Mouse (Mus musculus) activated CD4-positive, CD25-positive, alpha-beta regulatory T cell, adult 4 months (primary cell): ENCODE measurements around the gene 9530077C05Rik. TPM values are rescaled to one million over a fixed set of nuclear protein-coding genes. Genes with fewer than 3 reads are reported as not detected.

Experiments used
- ATAC-seq: one replicate; pipeline ENCODE4 v1.8.0; 2017
- polyA plus RNA-seq, 2 experiments: library from polyadenylated mRNA; unstranded; fragments of 100-300 nt; shearing (Covaris generic); gene quantifications; one replicate each; pipeline ENCODE4 v1.2.1; 2017

9530077C05Rik gene
- polyA plus RNA-seq, 2 experiments from 2014 or later = 1.7 to 2.2 TPM

GRCm38 (mm10) chr9:22461946-22462345 is 50.6 kb downstream of the 9530077C05Rik start:
- ATAC-seq = no peak

- no peak for ATAC-seq
Measured at GRCm38 (mm10) chr9:22466212-22466611, 54.9 kb downstream of the 9530077C05Rik start.

- ATAC-seq = peak; percentile 47
Measured at GRCm38 (mm10) chr9:22467371-22468169, 56.3 kb downstream of the 9530077C05Rik start.

GRCm38 (mm10) chr9:22468170-22468898 is 57.0 kb downstream of the 9530077C05Rik start:
- peak; percentile 77 for ATAC-seq

GRCm38 (mm10) chr9:22468899-22469259 is 57.6 kb downstream of the 9530077C05Rik start:
- ATAC-seq = no peak

DNA sequence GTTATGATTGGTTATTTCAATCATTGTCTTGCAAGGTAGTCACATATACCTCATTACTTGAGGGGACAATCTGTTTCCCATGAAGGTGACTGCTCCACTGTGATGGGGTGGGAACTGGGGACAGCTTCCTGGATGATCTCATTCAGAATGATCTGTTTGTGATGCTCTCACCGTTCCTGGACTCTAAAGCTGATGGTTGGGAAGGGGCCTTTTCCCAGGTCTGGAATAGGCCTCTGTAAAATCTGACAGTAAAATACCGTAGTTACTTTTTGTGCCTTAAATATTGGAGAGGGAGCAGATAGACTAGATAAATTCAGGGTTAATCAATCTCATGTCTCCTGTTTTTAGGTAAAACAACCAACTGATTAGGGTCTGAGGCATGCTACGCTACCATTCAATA is 58.3 kb downstream of the 9530077C05Rik start, which contains the start of gene Rp9:
Gene Rp9, minus strand, starts transcription at position 101 of the 400 bp plus-strand sequence.
- ATAC-seq = no peak

DNA sequence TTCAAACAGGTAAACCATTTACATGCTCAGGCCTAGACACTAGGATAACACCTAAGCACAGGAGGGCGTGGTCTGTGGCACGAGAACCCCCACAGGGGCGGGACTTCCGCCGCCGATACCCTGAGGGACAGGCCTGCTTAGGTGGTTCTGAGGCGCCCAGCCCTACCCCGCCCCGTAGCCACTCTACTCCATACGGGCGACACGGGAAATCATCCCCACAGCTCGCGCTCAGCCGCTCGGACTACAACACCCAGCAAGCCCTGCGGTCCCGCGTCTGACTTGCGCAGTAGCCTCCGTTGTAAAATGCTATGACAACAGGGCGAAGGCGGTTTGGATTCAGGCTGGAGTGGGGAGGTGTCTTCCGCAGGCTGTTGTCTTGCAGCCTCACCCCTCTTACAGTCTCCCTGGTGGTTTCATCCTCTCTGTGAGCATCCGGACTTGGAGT is 64.1 kb downstream of the 9530077C05Rik start, which contains the start of gene Bbs9:
Gene Bbs9, plus strand, starts transcription at position 292 of the 445 bp plus-strand sequence.
- peak; percentile 99 for ATAC-seq

DNA sequence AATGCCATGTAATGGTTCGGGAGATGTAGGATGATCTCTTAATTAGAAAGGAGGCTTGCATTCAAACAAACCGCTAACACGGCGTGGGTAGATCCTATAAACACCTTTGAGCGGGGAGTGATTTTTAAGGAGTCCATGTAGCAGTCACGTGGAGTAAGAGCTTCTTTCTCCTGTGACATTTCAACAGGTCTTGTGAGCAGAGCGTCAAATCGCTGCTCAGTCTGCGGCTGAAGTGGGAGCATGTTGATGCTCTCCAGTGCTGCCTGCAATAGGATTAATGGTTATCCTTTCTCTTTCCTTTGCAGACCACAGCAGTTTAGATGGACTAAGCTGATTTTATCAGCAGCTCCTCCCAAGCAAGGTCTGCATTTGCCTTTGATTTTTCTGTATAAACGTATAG is 65.0 kb downstream of the 9530077C05Rik start:
- no peak for ATAC-seq

DNA sequence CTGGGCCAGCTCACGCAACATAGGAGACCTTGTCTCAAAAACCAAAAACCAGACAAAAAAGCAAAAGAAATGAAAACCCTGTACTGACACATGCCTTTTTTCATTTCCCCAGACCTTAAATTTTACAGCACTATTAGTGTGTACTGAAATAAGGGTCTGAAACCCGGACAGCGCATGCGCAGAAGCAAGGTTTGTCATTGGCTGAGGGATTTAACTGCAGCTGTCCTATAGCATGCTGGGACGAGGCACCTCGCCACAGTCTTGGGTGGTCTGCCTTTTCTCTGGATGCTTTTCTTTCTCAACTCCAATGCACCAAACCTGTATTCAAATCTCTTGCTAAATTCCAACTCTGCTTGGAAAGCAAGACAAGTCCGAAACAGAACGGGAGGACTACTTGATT is 67.6 kb downstream of the 9530077C05Rik start:
- no peak for ATAC-seq

- no peak for ATAC-seq
Measured at GRCm38 (mm10) chr9:22483866-22484561, 72.7 kb downstream of the 9530077C05Rik start.

GRCm38 (mm10) chr9:22484562-22485308 is 73.4 kb downstream of the 9530077C05Rik start:
- ATAC-seq = no peak

- no peak for ATAC-seq
Measured at GRCm38 (mm10) chr9:22486211-22486610, 74.9 kb downstream of the 9530077C05Rik start.

- ATAC-seq = no peak
Measured at GRCm38 (mm10) chr9:22488963-22489362, 77.7 kb downstream of the 9530077C05Rik start.

Other genes with a start within 250 kb of the 9530077C05Rik start
- under 1 TPM in 1 of 2 experiments, not detected in 1; 0.17 TPM for gene Zfp872, start 223.4 kb upstream of the 9530077C05Rik start, polyA plus RNA-seq
- gene Zfp809, start 185.8 kb upstream of the 9530077C05Rik start, polyA plus RNA-seq = 10 to 100 TPM; 42.6 to 43.0 TPM
- 1 to 10 TPM; 6.3 to 7.1 TPM for gene Zfp599, start 151.6 kb upstream of the 9530077C05Rik start, polyA plus RNA-seq
- gene Zfp810, start 103.9 kb upstream of the 9530077C05Rik start, polyA plus RNA-seq = 10 to 100 TPM; 14.1 to 14.6 TPM
- gene Anln, start 22.3 kb upstream of the 9530077C05Rik start, polyA plus RNA-seq = 1 to 10 TPM; 2.6 to 2.8 TPM
- not detected for gene Gm17545, start 42.8 kb downstream of the 9530077C05Rik start, polyA plus RNA-seq
- gene Rp9, start 58.2 kb downstream of the 9530077C05Rik start, polyA plus RNA-seq = 10 to 100 TPM; 35.3 to 41.9 TPM
- gene Bbs9, start 64.2 kb downstream of the 9530077C05Rik start, polyA plus RNA-seq = 10 to 100 TPM; 10.7 to 15.1 TPM